Mouse (Mus musculus) erythroblast, embryonic 14.5 days (primary cell): ENCODE measurements around the gene Sparc.

Experiments
- GATA1 ChIP-seq: IDR thresholded peaks from 2 replicates; pipeline ENCODE4 v1.6.1; 2012; ENCODE audit warnings: low read length, inconsistent platforms, mixed read lengths
- TAL1 ChIP-seq: IDR thresholded peaks from 3 replicates; pipeline ENCODE4 v1.6.1; 2012; ENCODE audit warnings: low read length, inconsistent platforms, mixed read lengths

- TF ChIP-seq TAL1 (no peak), GATA1 (no peak)
Observed at GRCm38 (mm10) chr11:55395073-55395642, 27.8 kb downstream of the Sparc start.
